Mouse (Mus musculus) CH12.LX (cell line): Measurements from ENCODE around the gene Frs3. TPM values are rescaled to one million over a fixed set of nuclear protein-coding genes. Genes with fewer than 3 reads are reported as not detected.

ENCODE experiments used
- DNase-seq: peaks from one replicate; pipeline ENCODE4 v3.0.0-alpha.2; 2013; ENCODE audit errors: extremely low read depth
- H3K27ac ChIP-seq: 2 replicates; pipeline ENCODE4 v1.5.1; 2012; ENCODE audit warnings: low read depth, mild to moderate bottlenecking, control low read depth, moderate library complexity; ENCODE audit not compliant: insufficient read depth
- H3K27me3 ChIP-seq: replicated peaks from 2 replicates; pipeline ENCODE3; 2012; ENCODE audit warnings: inconsistent platforms
- H3K36me3 ChIP-seq, 2 experiments: replicated peaks in 1 of 2; 2 replicates each; pipeline versions ENCODE3 to v1.6.1; 2012; ENCODE audit warnings: inconsistent platforms in 1 of 2, low read length in 1 of 2, mild to moderate bottlenecking in 1 of 2, mixed read lengths in 1 of 2, moderate library complexity in 1 of 2; ENCODE audit not compliant: control insufficient read depth in 1 of 2, insufficient read depth in 1 of 2
- H3K4me1 ChIP-seq, 2 experiments: 2 replicates each; pipeline ENCODE4 v1.6.1; 2012; ENCODE audit warnings: inconsistent platforms in 1 of 2, moderate library complexity in 1 of 2; ENCODE audit not compliant: insufficient read depth in 2 of 2, control insufficient read depth in 1 of 2
- H3K4me2 ChIP-seq: 2 replicates; pipeline ENCODE4 v1.6.1; 2012; ENCODE audit warnings: low read depth, mild to moderate bottlenecking, control low read depth; ENCODE audit not compliant: poor library complexity, insufficient read depth, severe bottlenecking
- H3K4me3 ChIP-seq, 3 experiments: fragments of 150-350 bp in 1 of 3; sonication (generic) in 1 of 3; replicated peaks in 1 of 3; 2 replicates each; pipeline versions ENCODE3 to v1.5.1; 2011 to 2012; ENCODE audit warnings: low read depth in 2 of 3, low read length in 2 of 3, mild to moderate bottlenecking in 2 of 3, moderate library complexity in 2 of 3, control low read depth in 1 of 3, improper control_type of control experiment in 1 of 3, inconsistent platforms in 1 of 3, mixed read lengths in 1 of 3; ENCODE audit not compliant: poor library complexity in 1 of 3
- H3K79me2 ChIP-seq: replicated peaks from 2 replicates; pipeline ENCODE4 v1.6.1; 2012; ENCODE audit warnings: mild to moderate bottlenecking, moderate library complexity; ENCODE audit not compliant: control insufficient read depth, poor library complexity, insufficient read depth, severe bottlenecking; ENCODE audit errors: extremely low read depth
- H3K9ac ChIP-seq: 2 replicates; pipeline ENCODE4 v1.6.1; 2012; ENCODE audit warnings: low read depth, mild to moderate bottlenecking, control low read depth, moderate library complexity; ENCODE audit not compliant: insufficient read depth
- H3K9me3 ChIP-seq: replicated peaks from 2 replicates; pipeline ENCODE3; 2012; ENCODE audit warnings: low read length, inconsistent platforms, mixed read lengths
- BHLHE40 ChIP-seq: IDR thresholded peaks from 2 replicates; pipeline ENCODE4 v1.6.1; 2011; ENCODE audit warnings: mild to moderate bottlenecking, low read depth, low read length, improper control_type of control experiment
- CHD1 ChIP-seq: IDR thresholded peaks from 2 replicates; pipeline ENCODE4 v1.6.1; 2012; ENCODE audit warnings: low read depth, low read length, improper control_type of control experiment, inconsistent platforms
- CHD2 ChIP-seq: IDR thresholded peaks from 2 replicates; pipeline ENCODE4 v1.6.1; 2011; ENCODE audit warnings: low read length, improper control_type of control experiment
- CTCF ChIP-seq, 2 experiments: IDR thresholded peaks in 1 of 2; conservative IDR thresholded peaks in 1 of 2; 2 replicates each; pipeline ENCODE4 v1.5.1; 2011 to 2012; ENCODE audit warnings: low read depth in 2 of 2, low read length in 2 of 2, improper control_type of control experiment in 1 of 2, inconsistent platforms in 1 of 2, mild to moderate bottlenecking in 1 of 2, moderate library complexity in 1 of 2
- E2F4 ChIP-seq: IDR thresholded peaks from 2 replicates; pipeline ENCODE4 v1.6.1; 2011; ENCODE audit warnings: low read depth, low read length, improper control_type of control experiment; ENCODE audit not compliant: insufficient replicate concordance
- ELF1 ChIP-seq: IDR thresholded peaks from 2 replicates; pipeline ENCODE4 v1.6.1; 2014; ENCODE audit warnings: low read depth, mild to moderate bottlenecking, inconsistent platforms, low read length, improper control_type of control experiment
- EP300 ChIP-seq: IDR thresholded peaks from 2 replicates; pipeline ENCODE4 v1.6.1; 2011; ENCODE audit warnings: low read length, improper control_type of control experiment
- ETS1 ChIP-seq: conservative IDR thresholded peaks from 2 replicates; pipeline ENCODE4 v1.6.1; 2012; ENCODE audit warnings: low read depth, mild to moderate bottlenecking, inconsistent platforms, low read length, improper control_type of control experiment, moderate library complexity
- GABPA ChIP-seq: IDR thresholded peaks from 2 replicates; pipeline ENCODE4 v1.6.1; 2012; ENCODE audit warnings: low read depth, low read length, improper control_type of control experiment, inconsistent platforms; ENCODE audit not compliant: insufficient replicate concordance
- IRF4 ChIP-seq: IDR thresholded peaks from 2 replicates; pipeline ENCODE4 v1.6.1; 2014; ENCODE audit warnings: low read depth, mild to moderate bottlenecking, inconsistent platforms, low read length, improper control_type of control experiment
- JUN ChIP-seq: IDR thresholded peaks from 2 replicates; pipeline ENCODE4 v1.6.1; 2011; ENCODE audit warnings: low read depth, mild to moderate bottlenecking, low read length, improper control_type of control experiment, moderate library complexity; ENCODE audit not compliant: insufficient read depth
- JUND ChIP-seq: conservative IDR thresholded peaks from 2 replicates; pipeline ENCODE4 v1.6.1; 2011; ENCODE audit warnings: low read depth, low read length, improper control_type of control experiment
- MAFK ChIP-seq: IDR thresholded peaks from 2 replicates; pipeline ENCODE4 v1.6.1; 2011; ENCODE audit warnings: low read length, improper control_type of control experiment; ENCODE audit not compliant: insufficient replicate concordance
- MEF2A ChIP-seq: IDR thresholded peaks from 2 replicates; pipeline ENCODE4 v1.6.1; 2014; ENCODE audit warnings: low read depth, mild to moderate bottlenecking, inconsistent platforms, low read length, improper control_type of control experiment, borderline replicate concordance
- NELFE ChIP-seq: IDR thresholded peaks from 2 replicates; pipeline ENCODE4 v1.6.1; 2011; ENCODE audit warnings: low read depth, low read length, improper control_type of control experiment
- PAX5 ChIP-seq: IDR thresholded peaks from 2 replicates; pipeline ENCODE4 v1.6.1; 2012; ENCODE audit warnings: low read length, inconsistent platforms, mixed read lengths
- POLR2A ChIP-seq: IDR thresholded peaks from 2 replicates; pipeline ENCODE4 v1.6.1; 2011; ENCODE audit warnings: low read depth, mild to moderate bottlenecking, improper control_type of control experiment, low read length
- POLR2AphosphoS2 ChIP-seq: IDR thresholded peaks from 2 replicates; pipeline ENCODE4 v1.6.1; 2011; ENCODE audit warnings: low read depth, low read length, improper control_type of control experiment
- RAD21 ChIP-seq: IDR thresholded peaks from 2 replicates; pipeline ENCODE4 v1.6.1; 2011; ENCODE audit warnings: low read depth, mild to moderate bottlenecking, low read length, improper control_type of control experiment, moderate library complexity
- RCOR1 ChIP-seq: conservative IDR thresholded peaks from 2 replicates; pipeline ENCODE4 v1.6.1; 2012; ENCODE audit warnings: low read depth, mild to moderate bottlenecking, inconsistent platforms, low read length, improper control_type of control experiment
- SIN3A ChIP-seq: IDR thresholded peaks from 2 replicates; pipeline ENCODE4 v1.6.1; 2012; ENCODE audit warnings: low read length, improper control_type of control experiment, inconsistent platforms
- SMC3 ChIP-seq: IDR thresholded peaks from 2 replicates; pipeline ENCODE4 v1.6.1; 2011; ENCODE audit warnings: low read depth, low read length, improper control_type of control experiment
- TBP ChIP-seq: conservative IDR thresholded peaks from 2 replicates; pipeline ENCODE4 v1.6.1; 2011; ENCODE audit warnings: low read depth, low read length, improper control_type of control experiment
- UBTF ChIP-seq: IDR thresholded peaks from 2 replicates; pipeline ENCODE4 v1.6.1; 2012; ENCODE audit warnings: low read depth, mild to moderate bottlenecking, inconsistent platforms, low read length, improper control_type of control experiment, moderate library complexity
- USF1 ChIP-seq: IDR thresholded peaks from 2 replicates; pipeline ENCODE4 v1.6.1; 2014; ENCODE audit warnings: low read depth, mild to moderate bottlenecking, inconsistent platforms, low read length, improper control_type of control experiment
- ZC3H11A ChIP-seq: IDR thresholded peaks from 2 replicates; pipeline ENCODE4 v1.6.1; 2012; ENCODE audit warnings: low read depth, mild to moderate bottlenecking, inconsistent platforms, low read length, improper control_type of control experiment
- ZKSCAN1 ChIP-seq: IDR thresholded peaks from 2 replicates; pipeline ENCODE4 v1.6.1; 2012; ENCODE audit warnings: low read depth, inconsistent platforms, low read length, improper control_type of control experiment, borderline replicate concordance
- ZMIZ1 ChIP-seq: IDR thresholded peaks from 2 replicates; pipeline ENCODE4 v1.6.1; 2012; ENCODE audit warnings: low read depth, mild to moderate bottlenecking, inconsistent platforms, low read length, improper control_type of control experiment
- ZNF384 ChIP-seq: IDR thresholded peaks from 2 replicates; pipeline ENCODE4 v1.6.1; 2012; ENCODE audit warnings: low read depth, low read length, improper control_type of control experiment, inconsistent platforms
- dilution Hi-C: fragments of 300-500 bp; cut with MboI; formaldehyde crosslinking; loops from 2 replicates; pipeline ENCODE4 v1.14.3; 2020; ENCODE audit warnings: low sequenced_read_pairs; ENCODE audit not compliant: extremely low pct_unique_long_range_greater_than_20kb, extremely low pct_ligation_motif_present
- in situ Hi-C: fragments of 300-500 bp; cut with MboI; formaldehyde crosslinking; loops from 3 replicates; pipeline ENCODE4 v1.14.3; 2019; ENCODE audit warnings: low sequenced_read_pairs, low pct_ligation_motif_present, low pct_unique_long_range_greater_than_20kb, mixed read lengths
- polyA plus RNA-seq: library from polyadenylated mRNA; unstranded; fragments of >175 nt; gene quantifications from 2 replicates; pipeline ENCODE4 v1.2.1, GENCODE M21; 2012; ENCODE audit warnings: low read depth; ENCODE audit not compliant: insufficient read length
- total RNA-seq, 2 experiments: library from RNA; depleted of rRNA; stranded (reverse); fragments of 300-350 nt in 1 of 2; fragments of >200 nt in 1 of 2; gene quantifications; 2 replicates each; pipeline ENCODE4 v1.2.3; 2012 to 2014

Frs3 gene
- total and polyA plus RNA-seq, 3 experiments = 0.54 to 2.9 (median 0.67) TPM

DNA sequence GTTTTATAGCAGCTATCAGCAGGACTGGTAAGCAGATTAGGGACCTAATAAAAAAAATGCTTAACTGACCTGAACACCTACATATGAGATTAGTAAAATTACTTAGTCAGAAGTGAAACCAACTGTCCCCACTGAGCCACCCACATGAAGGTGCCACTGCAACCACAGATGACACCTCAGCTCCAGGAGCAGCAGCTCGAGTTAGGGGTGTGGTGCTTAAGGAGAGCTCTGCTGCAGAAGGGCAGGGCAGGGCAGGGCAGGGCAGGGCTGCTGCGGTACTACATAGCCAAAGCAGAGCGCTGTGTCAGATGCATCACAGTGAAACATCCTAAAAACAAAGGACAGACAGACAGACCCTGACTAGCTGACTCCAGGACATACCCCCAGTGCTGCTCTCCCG, 6.0 kb upstream of the Frs3 start:
- TF ChIP-seq JUND (no peak), PAX5 (no peak), USF1 (no peak), ZMIZ1 (no peak), CHD2 (no peak), GABPA (no peak), ELF1 (no peak), EP300 (no peak), RAD21 (no peak)
- DNase-seq = no peak
- dilution Hi-C loops (no loop called here), in situ Hi-C loops (no loop called here)
- no peak overlapping the region for H3K4me2 ChIP-seq
- H3K9ac ChIP-seq = no peak overlapping the region
- H3K9me3 ChIP-seq = no peaks in the 10 kb centered on the region
- no peak overlapping the region for H3K27ac ChIP-seq
- H3K36me3 ChIP-seq = peaks cover 41 to 81% of the 10 kb centered on the region in 2 experiments
- peaks cover 10% of the 10 kb centered on the region for H3K79me2 ChIP-seq
- no peak overlapping the region for H3K4me3 ChIP-seq
- H3K27me3 ChIP-seq = no peaks in the 10 kb centered on the region
- peaks cover 8 to 22% of the 10 kb centered on the region in 2 experiments for H3K4me1 ChIP-seq

DNA sequence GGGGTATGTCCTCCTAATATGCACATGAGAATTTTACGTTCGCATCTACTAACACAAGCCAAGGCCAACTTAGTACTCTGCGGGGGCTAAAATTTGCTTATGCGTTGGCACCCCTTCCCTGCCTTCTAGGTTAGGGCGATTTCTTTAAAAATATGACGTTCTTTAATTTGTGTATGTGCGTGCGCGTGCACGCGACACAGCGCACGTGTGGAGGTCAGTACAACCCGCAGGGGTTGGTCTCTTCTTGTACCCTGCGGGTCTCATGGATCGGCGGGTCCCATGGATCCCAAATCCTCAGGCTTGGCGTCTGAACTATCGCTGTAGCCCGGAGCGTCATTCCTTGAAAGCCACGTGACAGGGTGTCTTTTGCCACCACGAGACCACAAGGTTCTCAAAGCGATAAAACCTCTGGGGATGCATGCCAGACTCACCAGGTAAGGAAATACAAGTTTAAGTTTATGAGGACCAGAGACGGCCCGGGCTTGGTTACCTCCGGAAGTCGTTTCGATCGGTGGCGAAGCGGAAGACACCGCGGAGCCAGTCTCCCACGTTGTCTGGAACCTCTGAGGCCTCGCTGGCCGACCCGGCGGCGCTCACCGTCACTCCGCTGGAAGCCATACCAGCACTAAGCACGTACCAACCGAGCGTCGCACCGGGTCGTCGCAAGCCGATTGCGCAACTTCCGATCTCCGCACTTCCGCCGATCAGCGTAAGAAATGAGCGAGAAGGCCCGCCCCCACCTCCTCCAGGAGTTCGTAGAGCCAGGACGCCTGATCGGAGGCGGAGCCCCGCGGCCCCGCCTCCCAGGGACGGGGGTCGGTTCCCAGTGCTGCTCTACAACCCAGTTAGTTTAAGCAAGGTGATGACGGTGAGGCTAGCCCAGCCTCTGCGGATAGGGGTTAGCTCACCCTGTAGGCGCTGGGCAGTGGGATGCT, 1.2 kb upstream of the Frs3 start:
- peaks cover 18 to 41% of the 10 kb centered on the region in 2 experiments for H3K36me3 ChIP-seq
- H3K27me3 ChIP-seq = peaks cover 41% of the 10 kb centered on the region
- H3K9ac ChIP-seq = peak overlapping the region; percentile 84
- H3K4me3 ChIP-seq = peak overlapping the region; percentile 85 to 96 (median 92)
- H3K79me2 ChIP-seq = peaks cover 10% of the 10 kb centered on the region
- dilution Hi-C loops = no loop called here
- in situ Hi-C loops = loop anchor here (5.0 kb wide), 1 partner anchor 75 kb away; the partner anchor contains the start of genes Bysl, Gm20517 and Med20
- DNase-seq = peak; percentile 97
- H3K4me1 ChIP-seq = peaks cover 10 to 29% of the 10 kb centered on the region in 2 experiments
- H3K4me2 ChIP-seq = peak overlapping the region; percentile 90
- no peaks in the 10 kb centered on the region for H3K9me3 ChIP-seq
- no peak overlapping the region for H3K27ac ChIP-seq
- TF ChIP-seq GABPA (peak; percentile 43; the same call in 1 of the 2 replicates), MAFK (no peak), CHD2 (no peak), JUND (no peak), ETS1 (peak; percentile 19; the same call in 1 of the 2 replicates), POLR2AphosphoS2 (peak; percentile 76; the same call in 1 of the 2 replicates), ZKSCAN1 (no peak), TBP (peak; percentile 82), SMC3 (no peak), BHLHE40 (peak; percentile 81), ELF1 (peak; percentile 87), POLR2A (peak; percentile 89), NELFE (peak; percentile 89), PAX5 (no peak), RAD21 (no peak), USF1 (no peak; the same call in 1 of the 2 replicates), CTCF (conservative IDR thresholded peaks at IDR 0.05 in 1 of 2, IDR thresholded peaks at IDR 0.05 in 1 of 2; ENCODE audit: low read depth in 2 of 2, low read length in 2 of 2) (no peak), RCOR1 (0 out of 2 replicates have a peak, but pooled peaks have one; percentile 74), SIN3A (peak; percentile 93), UBTF (no peak), CHD1 (no peak), ZNF384 (no peak), ZMIZ1 (peak; percentile 58), E2F4 (no peak), IRF4 (peak; percentile 73), MEF2A (peak; percentile 46; the same call in 1 of the 2 replicates), JUN (no peak), ZC3H11A (no peak)
